Mouse (Mus musculus) midbrain, embryonic 11.5 days (tissue): ENCODE measurements around the gene Eea1. TPM values are rescaled to one million over a fixed set of nuclear protein-coding genes. Genes with fewer than 3 reads are reported as not detected.

Source experiments
- ATAC-seq: fragments of 200-750 bp; cut with Nextera tagmentation; 2 replicates; pipeline ENCODE4 v1.8.0; 2017; ENCODE audit warnings: moderate TSS enrichment, moderate library complexity; ENCODE audit not compliant: low FRiP score
- DNase-seq: peaks from one replicate; pipeline ENCODE4 v3.0.0; 2015; ENCODE audit warnings: low spot score; ENCODE audit errors: missing footprints
- H3K27ac ChIP-seq: fragments of 300-500 bp; sonication (generic); 2 replicates; pipeline ENCODE4 v1.5.1; 2014; ENCODE audit warnings: low read depth, low read length
- H3K27me3 ChIP-seq: fragments of 300-500 bp; sonication (generic); 2 replicates; pipeline ENCODE4 v1.6.1; 2014; ENCODE audit warnings: mild to moderate bottlenecking, low read length, moderate library complexity, mixed read lengths; ENCODE audit not compliant: control insufficient read depth, insufficient read depth
- H3K36me3 ChIP-seq: fragments of 300-500 bp; sonication (generic); 2 replicates; pipeline ENCODE4 v1.6.1; 2014; ENCODE audit warnings: mild to moderate bottlenecking, low read length, moderate library complexity, mixed read lengths; ENCODE audit not compliant: control insufficient read depth, insufficient read depth
- H3K4me1 ChIP-seq: fragments of 300-500 bp; sonication (generic); 2 replicates; pipeline ENCODE4 v1.6.1; 2014; ENCODE audit warnings: low read length; ENCODE audit not compliant: control insufficient read depth, insufficient read depth
- H3K4me2 ChIP-seq: fragments of 300-500 bp; sonication (generic); 2 replicates; pipeline ENCODE4 v1.6.1; 2014; ENCODE audit warnings: mild to moderate bottlenecking, moderate library complexity
- H3K4me3 ChIP-seq: fragments of 300-500 bp; sonication (generic); 2 replicates; pipeline ENCODE4 v1.5.1; 2014; ENCODE audit warnings: low read depth, low read length
- H3K9ac ChIP-seq: fragments of 300-500 bp; sonication (generic); 2 replicates; pipeline ENCODE4 v1.6.1; 2014; ENCODE audit warnings: low read length
- H3K9me3 ChIP-seq: fragments of 300-500 bp; sonication (generic); 2 replicates; pipeline ENCODE4 v1.6.1; 2016; ENCODE audit warnings: low read length; ENCODE audit not compliant: control insufficient read depth
- WGBS: fragments of 180-500 bp; shearing (Covaris S2); extraction: QIAGEN DNeasy Blood & Tissue Kit; methylation state at CpG from one replicate; pipeline ENCODE4 v1.1.7; 2014; 5-methylcytosine and 5-hydroxymethylcytosine counted together
- polyA plus RNA-seq: library from polyadenylated mRNA; unstranded; fragments of >200 nt; fragmentation: Nextera tagmentation; extraction: Ambion mirVana; gene quantifications from 2 replicates; pipeline ENCODE4 v1.2.1, GENCODE M21; 2014

Gene Eea1
- polyA plus RNA-seq, 1 experiment from 2014 or later = 14.7 TPM

DNA sequence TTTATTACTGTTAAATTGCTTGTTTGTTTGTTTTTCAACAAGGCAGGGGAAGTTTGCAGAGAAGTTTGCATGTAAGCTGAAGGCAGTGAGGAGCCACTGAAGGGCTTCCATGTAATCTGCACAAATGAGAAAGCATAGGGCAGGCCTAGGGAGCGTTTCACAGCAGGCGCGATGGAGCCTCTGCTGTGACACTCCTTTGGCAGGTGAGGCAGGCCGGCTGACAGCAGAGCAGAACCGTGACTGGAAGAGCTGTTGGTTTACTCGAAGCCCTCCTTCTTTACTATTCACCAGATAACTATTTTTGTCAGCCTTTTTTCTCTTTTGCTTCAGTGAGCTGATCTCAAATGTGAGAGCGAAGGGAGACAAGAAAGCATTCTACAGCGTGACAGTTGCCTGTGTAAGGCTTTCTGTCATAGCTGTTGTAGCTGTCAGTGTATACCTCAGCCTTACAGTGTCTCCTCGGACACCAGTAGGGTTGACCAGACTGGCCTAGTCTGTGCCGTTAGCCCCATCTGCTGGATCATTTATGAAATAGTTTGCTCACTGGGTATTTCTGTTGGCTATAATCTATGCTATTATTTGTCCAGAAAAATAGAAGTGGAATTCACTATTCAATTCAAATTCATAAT is 93.0 kb downstream of the Eea1 start:
- Histone ChIP-seq H3K27ac (no peak overlapping the region), H3K36me3 (no peaks in the 10 kb centered on the region), H3K27me3 (no peaks in the 10 kb centered on the region), H3K4me2 (no peak overlapping the region), H3K9me3 (no peaks in the 10 kb centered on the region), H3K4me3 (no peak overlapping the region), H3K4me1 (no peaks in the 10 kb centered on the region), H3K9ac (no peak overlapping the region)
- ATAC-seq = peak; percentile 76
- DNase-seq = no peak
- 56% methylated on average over 10 of the region's 10 CpGs for WGBS

GRCm38 (mm10) chr10:96034106-96034505 is 93.7 kb downstream of the Eea1 start:
- Histone ChIP-seq H3K27me3 (no peaks in the 10 kb centered on the region), H3K27ac (no peak overlapping the region), H3K36me3 (no peaks in the 10 kb centered on the region), H3K9ac (no peak overlapping the region), H3K4me3 (no peak overlapping the region), H3K9me3 (no peaks in the 10 kb centered on the region), H3K4me2 (no peak overlapping the region), H3K4me1 (no peaks in the 10 kb centered on the region)
- ATAC-seq = no peak
- WGBS = 85% methylated on average over 3 of the region's 3 CpGs
- DNase-seq = no peak

DNA sequence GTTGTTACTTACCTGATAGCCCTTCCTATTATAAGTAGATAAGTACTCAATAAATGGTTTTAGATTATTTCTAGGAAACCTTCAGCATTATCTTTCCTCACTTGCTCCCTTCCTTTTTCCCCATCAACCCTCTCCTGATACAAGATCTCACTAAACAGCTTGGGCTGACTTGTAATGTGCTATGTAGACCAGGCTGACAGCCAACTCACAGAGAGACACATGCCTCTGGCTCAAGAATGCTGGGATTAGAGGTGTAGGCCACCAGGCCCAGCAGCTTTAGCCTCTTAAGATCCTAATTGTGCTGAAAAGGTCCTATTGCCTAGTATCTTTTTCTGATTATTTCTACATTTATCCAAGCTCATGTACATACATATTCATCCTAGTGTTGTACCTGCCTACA is 95.5 kb downstream of the Eea1 start:
- no peak overlapping the region for H3K4me3 ChIP-seq
- no peak for ATAC-seq
- no peaks in the 10 kb centered on the region for H3K27me3 ChIP-seq
- H3K4me2 ChIP-seq = no peak overlapping the region
- no peaks in the 10 kb centered on the region for H3K4me1 ChIP-seq
- DNase-seq = no peak
- H3K36me3 ChIP-seq = no peaks in the 10 kb centered on the region; the same call in 1 of the 2 replicates
- no peak overlapping the region for H3K9ac ChIP-seq
- no peaks in the 10 kb centered on the region for H3K9me3 ChIP-seq
- H3K27ac ChIP-seq = no peak overlapping the region

GRCm38 (mm10) chr10:96044216-96044615 is 103.8 kb downstream of the Eea1 start:
- Histone ChIP-seq H3K9me3 (no peaks in the 10 kb centered on the region), H3K27me3 (no peaks in the 10 kb centered on the region), H3K27ac (no peak overlapping the region), H3K36me3 (no peaks in the 10 kb centered on the region; the same call in 1 of the 2 replicates), H3K4me3 (no peak overlapping the region), H3K9ac (no peak overlapping the region), H3K4me2 (no peak overlapping the region), H3K4me1 (no peaks in the 10 kb centered on the region)
- WGBS = 92% methylated on average over 2 of the region's 2 CpGs
- no peak for ATAC-seq
- no peak for DNase-seq

DNA sequence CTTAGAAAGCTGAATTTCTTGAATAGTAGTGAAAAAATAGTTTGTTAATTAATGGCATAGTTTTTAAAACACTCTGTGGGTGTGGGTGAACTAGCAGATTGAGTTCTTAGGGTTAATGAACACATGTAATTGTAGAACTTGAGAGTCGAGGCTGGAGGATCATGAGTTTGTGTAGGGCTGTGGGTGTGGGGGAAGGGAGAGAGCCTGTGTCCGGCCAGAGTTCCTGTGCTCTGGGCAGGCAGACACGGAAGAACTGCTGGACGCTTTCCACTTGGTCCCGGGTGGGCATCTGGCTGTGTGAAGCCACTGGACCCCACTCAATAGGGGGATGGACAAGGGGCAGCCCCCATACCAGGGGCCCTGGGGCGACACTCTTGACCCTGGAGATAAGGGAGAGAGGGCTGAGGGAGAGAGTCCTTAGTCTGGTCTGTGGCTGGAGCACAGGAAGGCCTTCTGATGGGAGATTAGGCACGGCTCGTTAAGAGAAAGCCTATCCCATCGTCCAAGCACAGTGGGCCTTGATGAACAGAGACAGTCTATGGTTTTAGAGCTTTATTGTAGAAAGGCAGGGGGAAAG is 107.6 kb downstream of the Eea1 start:
- Histone ChIP-seq H3K4me2 (no peak overlapping the region), H3K4me1 (no peaks in the 10 kb centered on the region), H3K27ac (no peak overlapping the region), H3K9me3 (no peaks in the 10 kb centered on the region), H3K9ac (no peak overlapping the region), H3K4me3 (no peak overlapping the region), H3K36me3 (no peaks in the 10 kb centered on the region), H3K27me3 (no peaks in the 10 kb centered on the region)
- peak; percentile 35; the same call in 1 of the 2 replicates for ATAC-seq
- 29% methylated on average over 9 of the region's 9 CpGs for WGBS
- no peak for DNase-seq

- Histone ChIP-seq H3K9me3 (no peaks in the 10 kb centered on the region), H3K36me3 (no peaks in the 10 kb centered on the region), H3K27me3 (no peaks in the 10 kb centered on the region), H3K4me1 (no peaks in the 10 kb centered on the region), H3K9ac (no peak overlapping the region), H3K4me3 (no peak overlapping the region), H3K4me2 (no peak overlapping the region), H3K27ac (no peak overlapping the region)
- ATAC-seq (no peak), DNase-seq (no peak)
- WGBS = 79% methylated on average over 3 of the region's 3 CpGs
These were observed 108.1 kb downstream of the Eea1 start for GRCm38 (mm10) chr10:96048550-96048949.

- no peaks in the 10 kb centered on the region for H3K27me3 ChIP-seq
- no peak overlapping the region for H3K4me3 ChIP-seq
- H3K9me3 ChIP-seq = no peaks in the 10 kb centered on the region
- ATAC-seq = no peak
- no peaks in the 10 kb centered on the region for H3K36me3 ChIP-seq
- no peak overlapping the region for H3K9ac ChIP-seq
- H3K27ac ChIP-seq = no peak overlapping the region
- no peaks in the 10 kb centered on the region for H3K4me1 ChIP-seq
- no peak for DNase-seq
- WGBS = 54% methylated on average over 3 of the region's 3 CpGs
- H3K4me2 ChIP-seq = no peak overlapping the region
These were observed 126.9 kb downstream of the Eea1 start for GRCm38 (mm10) chr10:96067347-96067746.

DNA sequence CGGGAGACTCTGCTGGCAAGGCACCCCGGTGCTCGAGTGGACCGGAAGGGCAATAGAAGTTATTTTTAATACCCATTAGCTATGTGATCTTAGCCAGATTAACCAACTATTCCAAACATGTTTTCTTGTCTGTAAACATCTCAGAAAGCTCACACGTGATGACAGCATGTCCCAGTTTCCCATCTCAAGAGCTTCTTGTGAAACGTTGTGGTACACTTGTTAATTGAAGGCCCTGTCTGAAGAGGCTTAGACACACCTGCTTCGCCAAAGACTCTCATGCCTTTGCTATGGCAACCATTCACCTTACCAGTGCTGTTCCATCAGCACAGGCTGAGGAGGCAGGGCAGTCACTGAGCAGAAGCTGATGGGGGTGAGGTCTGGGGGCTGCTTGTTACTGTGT is 133.9 kb downstream of the Eea1 start:
- ATAC-seq (no peak), DNase-seq (no peak)
- Histone ChIP-seq H3K9ac (no peak overlapping the region), H3K4me2 (no peak overlapping the region), H3K27ac (no peak overlapping the region), H3K9me3 (no peaks in the 10 kb centered on the region), H3K4me1 (no peaks in the 10 kb centered on the region), H3K4me3 (no peak overlapping the region), H3K27me3 (no peaks in the 10 kb centered on the region), H3K36me3 (no peaks in the 10 kb centered on the region)
- WGBS = 83% methylated on average over 7 of the region's 7 CpGs

DNA sequence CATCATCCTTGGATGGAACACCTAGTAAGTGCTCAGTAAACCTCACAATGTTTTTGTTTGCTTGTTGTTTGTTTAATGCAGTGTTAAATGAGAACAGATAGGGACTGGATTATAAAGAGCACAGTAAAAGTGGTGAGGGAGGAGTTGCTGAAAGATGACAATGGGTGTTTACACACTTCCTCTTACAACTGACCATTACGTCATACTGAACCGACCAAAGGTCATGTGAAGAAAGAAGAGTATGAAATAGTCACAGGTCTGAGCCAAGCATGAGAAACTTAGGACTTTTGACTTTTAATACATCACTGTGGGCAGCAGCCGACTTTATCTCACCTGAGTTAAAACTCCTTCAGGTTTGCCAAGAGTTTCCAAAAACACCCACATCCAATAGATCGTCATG is 135.0 kb downstream of the Eea1 start:
- H3K4me1 ChIP-seq = no peaks in the 10 kb centered on the region
- ATAC-seq (no peak), DNase-seq (no peak)
- no peak overlapping the region for H3K9ac ChIP-seq
- H3K9me3 ChIP-seq = no peaks in the 10 kb centered on the region
- H3K4me2 ChIP-seq = no peak overlapping the region
- H3K27me3 ChIP-seq = no peaks in the 10 kb centered on the region
- H3K27ac ChIP-seq = no peak overlapping the region
- no peak overlapping the region for H3K4me3 ChIP-seq
- WGBS = 86% methylated on average over 4 of the region's 4 CpGs
- no peaks in the 10 kb centered on the region for H3K36me3 ChIP-seq
